Mouse (Mus musculus) ES-E14 (cell line): ENCODE data around the gene Icam2.

Experiments
- HCFC1 ChIP-seq: IDR thresholded peaks from 2 replicates; pipeline ENCODE4 v1.6.1; 2012; ENCODE audit warnings: low read length, inconsistent platforms, borderline replicate concordance; ENCODE audit not compliant: insufficient read depth
- ZC3H11A ChIP-seq: IDR thresholded peaks from 2 replicates; pipeline ENCODE4 v1.6.1; 2012; ENCODE audit warnings: low read depth, mild to moderate bottlenecking, inconsistent platforms, low read length, borderline replicate concordance
- ZNF384 ChIP-seq: IDR thresholded peaks from 2 replicates; pipeline ENCODE4 v1.6.1; 2012; ENCODE audit warnings: low read depth, low read length, inconsistent platforms

DNA sequence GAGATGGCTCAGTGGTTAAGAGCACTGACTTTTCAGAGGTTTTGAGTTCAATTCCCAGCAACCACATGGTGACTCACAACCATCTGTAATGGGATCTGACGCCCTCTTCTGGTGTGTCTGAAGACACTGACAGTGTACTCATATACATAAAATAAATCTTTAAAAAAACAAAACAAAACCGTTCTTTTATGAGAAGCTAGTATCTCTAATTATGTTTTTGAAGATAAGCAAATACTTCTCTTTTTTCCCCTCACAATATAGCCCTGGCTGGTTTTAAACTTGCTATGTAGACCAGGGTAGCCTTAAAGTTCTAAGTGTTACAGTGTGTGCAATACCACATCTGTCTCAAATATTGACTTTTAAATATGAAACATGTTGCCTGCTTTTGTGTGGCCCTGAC is 23.3 kb upstream of the Icam2 start:
- TF ChIP-seq ZC3H11A (no peak), HCFC1 (no peak), ZNF384 (no peak)
